Mouse (Mus musculus) liver, postnatal 0 days (tissue): Measurements from ENCODE around the gene Rab6a. TPM values are rescaled to one million over a fixed set of nuclear protein-coding genes. Genes with fewer than 3 reads are reported as not detected.

ENCODE experiments used
- ATAC-seq: fragments of 200-750 bp; cut with Nextera tagmentation; 2 replicates; pipeline ENCODE4 v1.8.0; 2017; ENCODE audit warnings: mild to moderate bottlenecking, moderate library complexity
- DNase-seq: peaks from one replicate; pipeline ENCODE4 v3.0.0-alpha.2; 2016
- H3K27ac ChIP-seq: fragments of 300-500 bp; sonication (generic); 2 replicates; pipeline ENCODE4 v1.5.1; 2014; ENCODE audit warnings: antibody characterized with exemption, moderate library complexity, mild to moderate bottlenecking, low read depth
- H3K27me3 ChIP-seq: fragments of 300-500 bp; sonication (generic); 2 replicates; pipeline ENCODE4 v1.6.1; 2014; ENCODE audit warnings: low read length, control low read depth, mixed read lengths; ENCODE audit not compliant: insufficient read depth
- H3K36me3 ChIP-seq: fragments of 300-500 bp; sonication (generic); replicated peaks from 2 replicates; pipeline ENCODE4 v1.6.1; 2014; ENCODE audit warnings: mild to moderate bottlenecking, control low read depth, low read length, moderate library complexity, mixed read lengths; ENCODE audit not compliant: insufficient read depth
- H3K4me1 ChIP-seq: fragments of 300-500 bp; sonication (generic); 2 replicates; pipeline ENCODE4 v1.6.1; 2014; ENCODE audit warnings: antibody characterized with exemption, mild to moderate bottlenecking, control low read depth; ENCODE audit not compliant: insufficient read depth
- H3K4me2 ChIP-seq: fragments of 300-500 bp; sonication (generic); 2 replicates; pipeline ENCODE4 v1.6.1; 2014; ENCODE audit warnings: low read depth, mild to moderate bottlenecking, low read length, moderate library complexity, mixed read lengths
- H3K4me3 ChIP-seq: fragments of 300-500 bp; sonication (generic); 2 replicates; pipeline ENCODE4 v1.5.1; 2014; ENCODE audit warnings: low read depth, low read length
- H3K9ac ChIP-seq: fragments of 300-500 bp; sonication (generic); replicated peaks from 2 replicates; pipeline ENCODE4 v1.6.1; 2014; ENCODE audit warnings: mild to moderate bottlenecking, moderate library complexity
- H3K9me3 ChIP-seq: fragments of 300-500 bp; sonication (generic); 2 replicates; pipeline ENCODE4 v1.6.1; 2016; ENCODE audit warnings: mild to moderate bottlenecking, control low read depth, low read length, mixed read lengths
- CTCF ChIP-seq: sonication (generic); IDR thresholded peaks from 2 replicates; pipeline ENCODE4 v1.5.1; 2016; ENCODE audit warnings: antibody characterized with exemption, low read depth
- EP300 ChIP-seq: IDR thresholded peaks from 2 replicates; pipeline ENCODE4 v1.6.1; 2016; ENCODE audit warnings: antibody characterized with exemption, low read depth, mild to moderate bottlenecking
- WGBS: fragments of 180-500 bp; shearing (Covaris S2); extraction: QIAGEN DNeasy Blood & Tissue Kit; methylation state at CpG from one replicate; pipeline ENCODE4 v1.1.7; 2014; ENCODE audit not compliant: insufficient replicate concordance; 5-methylcytosine and 5-hydroxymethylcytosine counted together
- polyA plus RNA-seq: library from polyadenylated mRNA; unstranded; fragments of >200 nt; fragmentation: Nextera tagmentation; extraction: Ambion mirVana; gene quantifications from 2 replicates; pipeline ENCODE4 v1.2.1, GENCODE M21; 2015

Rab6a gene
- polyA plus RNA-seq, 1 experiment from 2014 or later, result 44.8 TPM

DNA sequence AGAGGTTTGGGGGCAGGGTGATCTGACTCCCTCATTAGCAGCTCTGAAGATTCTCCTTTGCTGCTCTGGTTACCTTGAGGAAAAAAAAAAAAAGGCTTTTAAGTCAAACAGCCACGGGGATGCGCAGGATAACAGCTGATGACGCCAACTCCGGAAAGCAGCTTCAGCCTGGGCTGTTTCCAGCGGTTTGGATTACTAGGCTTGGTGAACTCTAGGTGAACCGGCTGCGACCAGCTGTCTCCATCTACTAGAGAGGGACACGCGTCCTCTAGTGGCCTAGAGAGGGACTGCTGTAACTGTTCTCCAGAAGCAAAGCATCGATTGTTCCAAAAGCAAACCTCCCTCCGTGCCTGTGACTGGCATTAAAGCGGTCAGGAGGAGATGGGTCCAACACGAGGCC lies 56.0 kb downstream of the Rab6a start:
- Histone ChIP-seq H3K9ac (no peak overlapping the region), H3K27me3 (no peaks in the 10 kb centered on the region; the same call in 1 of the 2 replicates), H3K9me3 (no peaks in the 10 kb centered on the region), H3K4me3 (no peak overlapping the region), H3K4me2 (peak overlapping the region; percentile 22; the same call in 1 of the 2 replicates), H3K27ac (no peak overlapping the region), H3K4me1 (no peaks in the 10 kb centered on the region; the same call in 1 of the 2 replicates), H3K36me3 (no peaks in the 10 kb centered on the region)
- DNase-seq (peak; percentile 88), ATAC-seq (peak; percentile 93)
- 2% methylated on average over 13 of the region's 13 CpGs for WGBS
- TF ChIP-seq EP300 (no peak; the same call in 1 of the 2 replicates), CTCF (peak; percentile 99)

DNA sequence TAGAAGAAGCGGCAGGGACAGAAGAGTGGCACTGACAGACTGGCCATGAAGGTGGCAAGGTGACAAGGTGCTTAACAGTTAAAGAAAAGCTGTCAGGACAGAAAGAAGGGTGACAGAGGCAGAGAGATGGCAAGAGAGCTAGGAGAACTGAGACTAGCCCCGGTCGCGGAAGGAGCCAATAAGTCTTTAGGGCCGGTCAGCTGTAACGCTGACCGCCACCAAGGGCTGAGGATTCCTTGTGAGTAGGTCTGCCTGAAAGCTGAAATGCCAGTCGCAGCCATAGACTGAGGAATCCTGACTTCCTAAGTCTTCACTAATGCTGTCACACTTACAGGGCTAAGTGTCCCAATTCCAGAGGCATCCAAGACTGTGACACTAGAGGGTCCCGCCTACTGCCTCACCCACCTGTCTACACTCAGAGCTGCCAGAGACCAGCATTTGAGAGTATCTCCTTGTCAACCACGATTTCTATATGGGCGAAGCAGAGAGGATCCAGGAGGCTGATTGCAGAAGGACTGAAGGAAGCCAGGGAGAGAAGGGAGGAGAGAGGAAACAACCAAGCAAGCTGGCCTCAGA lies 56.6 kb downstream of the Rab6a start:
- no peak for ATAC-seq
- TF ChIP-seq EP300 (no peak), CTCF (no peak)
- no peak overlapping the region for H3K4me3 ChIP-seq
- H3K4me1 ChIP-seq, result no peaks in the 10 kb centered on the region; the same call in 1 of the 2 replicates
- H3K4me2 ChIP-seq, result peak overlapping the region; percentile 22; the same call in 1 of the 2 replicates
- H3K36me3 ChIP-seq, result no peaks in the 10 kb centered on the region
- DNase-seq, result no peak
- no peaks in the 10 kb centered on the region for H3K9me3 ChIP-seq
- H3K27me3 ChIP-seq, result no peaks in the 10 kb centered on the region; the same call in 1 of the 2 replicates
- no peak overlapping the region for H3K27ac ChIP-seq
- WGBS, result 68% methylated on average over 11 of the region's 11 CpGs
- no peak overlapping the region for H3K9ac ChIP-seq

DNA sequence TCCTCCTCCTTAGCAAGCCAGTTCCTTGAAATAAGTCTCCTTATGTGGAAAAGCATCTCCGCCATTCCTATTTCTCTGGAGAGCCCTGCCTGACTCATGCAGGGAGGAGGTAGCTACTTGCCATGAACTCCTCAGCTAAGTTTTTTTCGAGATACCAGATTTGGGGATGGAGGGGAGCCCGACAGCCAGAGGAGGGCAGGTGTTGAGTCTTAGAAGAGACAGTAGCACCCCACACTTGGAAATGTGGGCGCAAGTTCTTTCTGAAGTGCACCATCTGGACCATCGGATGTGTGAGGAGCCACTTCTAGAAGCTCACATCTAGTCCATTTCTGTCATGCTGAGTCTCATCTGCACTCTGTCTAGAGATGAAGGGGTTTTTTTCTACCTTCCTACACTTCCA lies 63.4 kb downstream of the Rab6a start:
- no peak overlapping the region for H3K27ac ChIP-seq
- H3K36me3 ChIP-seq, result no peaks in the 10 kb centered on the region
- no peak for ATAC-seq
- H3K9ac ChIP-seq, result no peak overlapping the region
- no peaks in the 10 kb centered on the region for H3K4me1 ChIP-seq
- 73% methylated on average over 5 of the region's 5 CpGs for WGBS
- no peak for TF ChIP-seq CTCF
- no peak for TF ChIP-seq EP300
- H3K4me2 ChIP-seq, result no peak overlapping the region
- H3K4me3 ChIP-seq, result no peak overlapping the region
- H3K27me3 ChIP-seq, result 0 out of 2 replicates have a peak, but pooled peaks cover 2% of the 10 kb centered on the region
- DNase-seq, result no peak
- H3K9me3 ChIP-seq, result no peaks in the 10 kb centered on the region

DNA sequence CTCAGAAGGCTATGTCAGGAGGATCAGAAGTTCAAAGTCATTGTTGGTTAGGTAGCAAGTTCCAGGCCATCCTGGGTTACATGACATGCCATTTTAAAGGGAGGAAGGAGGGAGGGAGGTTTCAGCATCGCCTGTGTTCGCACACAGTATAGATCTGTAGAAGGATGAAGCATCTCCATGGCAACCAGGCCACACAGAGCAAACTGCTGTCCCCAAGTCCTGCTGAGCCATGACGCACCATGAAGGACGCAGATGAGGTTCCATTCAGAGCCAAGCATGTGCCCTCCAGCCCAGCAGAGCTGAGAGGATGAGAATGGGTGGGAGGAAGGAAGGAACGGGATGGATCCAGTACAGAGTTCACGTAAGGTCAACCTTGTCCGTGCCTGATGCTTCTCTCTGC lies 66.2 kb downstream of the Rab6a start:
- Histone ChIP-seq H3K36me3 (no peaks in the 10 kb centered on the region), H3K4me3 (no peak overlapping the region), H3K4me2 (no peak overlapping the region), H3K9me3 (no peaks in the 10 kb centered on the region), H3K9ac (no peak overlapping the region), H3K4me1 (no peaks in the 10 kb centered on the region), H3K27ac (no peak overlapping the region), H3K27me3 (0 out of 2 replicates have a peak, but pooled peaks cover 2% of the 10 kb centered on the region)
- TF ChIP-seq CTCF (no peak), EP300 (no peak)
- DNase-seq (no peak), ATAC-seq (no peak)
- 60% methylated on average over 7 of the region's 7 CpGs for WGBS

DNA sequence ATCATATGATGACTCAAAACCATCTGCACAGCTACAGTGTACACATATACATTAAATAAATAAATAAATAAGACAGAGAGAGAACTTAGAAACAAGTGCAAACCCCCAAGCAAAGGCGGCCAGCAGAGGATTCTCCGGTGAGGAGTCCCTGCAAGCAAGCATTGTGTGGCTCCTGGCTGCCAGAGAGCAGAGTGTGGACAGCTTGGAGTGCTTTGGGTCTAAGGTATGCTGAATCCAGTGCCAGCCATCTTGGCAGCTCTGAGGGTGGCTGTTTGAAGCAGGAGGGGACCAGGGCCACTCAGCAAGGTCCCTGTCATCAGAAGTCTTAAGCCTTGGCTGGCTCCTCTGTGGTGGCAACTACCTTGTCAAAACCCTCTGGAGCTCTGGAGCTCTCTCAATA lies 67.7 kb downstream of the Rab6a start:
- DNase-seq (no peak), ATAC-seq (no peak)
- no peaks in the 10 kb centered on the region for H3K27me3 ChIP-seq

DNA sequence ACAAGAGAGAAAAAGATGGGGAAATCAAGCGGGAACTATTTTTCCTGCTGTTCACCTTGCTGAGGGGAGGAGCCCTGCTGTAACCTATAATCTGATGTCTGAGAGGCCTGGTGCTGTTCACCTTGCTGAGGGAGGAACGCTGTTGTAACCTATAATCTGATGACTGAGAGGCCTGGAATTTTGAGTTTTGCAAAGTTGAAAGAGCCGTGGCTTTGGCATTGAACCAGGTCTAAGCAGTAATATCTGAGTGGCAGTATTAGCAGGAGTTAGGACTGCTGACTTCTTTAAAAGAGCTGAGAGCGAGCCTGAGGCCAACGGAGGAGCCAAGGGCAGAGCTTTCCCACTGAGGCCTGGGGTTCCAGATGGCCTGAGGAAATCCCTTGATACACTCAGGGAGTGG lies 70.8 kb downstream of the Rab6a start:
- Histone ChIP-seq H3K4me3 (no peak overlapping the region), H3K27me3 (no peaks in the 10 kb centered on the region), H3K9me3 (no peaks in the 10 kb centered on the region), H3K9ac (no peak overlapping the region), H3K4me1 (no peaks in the 10 kb centered on the region), H3K36me3 (no peaks in the 10 kb centered on the region), H3K4me2 (no peak overlapping the region), H3K27ac (no peak overlapping the region)
- WGBS, result 78% methylated on average over 5 of the region's 5 CpGs
- TF ChIP-seq CTCF (no peak), EP300 (no peak)
- DNase-seq (no peak), ATAC-seq (no peak)

More for the DNA sequence above, 67.7 kb downstream of the Rab6a start:
- H3K9ac ChIP-seq, result no peak overlapping the region
- no peaks in the 10 kb centered on the region for H3K4me1 ChIP-seq
- TF ChIP-seq EP300, result no peak
- no peak for TF ChIP-seq CTCF
- H3K27ac ChIP-seq, result no peak overlapping the region
- H3K4me2 ChIP-seq, result no peak overlapping the region
- H3K4me3 ChIP-seq, result no peak overlapping the region
- H3K9me3 ChIP-seq, result no peaks in the 10 kb centered on the region
- H3K36me3 ChIP-seq, result no peaks in the 10 kb centered on the region
- 80% methylated on average over 2 of the region's 2 CpGs for WGBS
